ENCODE assay signal across 27 mouse cellular contexts in genomic region chr14:116894316-116894715, GRCm38 (mm10).
"Had no signal": no experiment of that assay in that cellular context is flagged by ENCODE, and none has a peak within 500 bp of the region (broad histone marks: within the 10 kb centered on the region; RNA-seq: fewer than 3 reads in every experiment).

No protein-coding gene starts in this region.

- H3K4me3 ChIP-seq: heart, adult 2 months; heart, embryonic 13.5 days; heart, embryonic 15.5 days; hindbrain, embryonic 13.5 days; hindbrain, embryonic 15.5 days; kidney, embryonic 15.5 days; layer of hippocampus, adult 2 months; left cerebral cortex, adult 2 months; limb, embryonic 10.5 days; limb, embryonic 12.5 days; liver, embryonic 13.5 days; liver, embryonic 15.5 days had no signal

- H3K9ac ChIP-seq: heart, embryonic 13.5 days; heart, embryonic 15.5 days; hindbrain, embryonic 13.5 days; hindbrain, embryonic 15.5 days; kidney, embryonic 15.5 days; limb, embryonic 12.5 days; liver, embryonic 13.5 days; liver, embryonic 15.5 days had no signal

- H3K4me1 ChIP-seq: heart, embryonic 13.5 days; heart, embryonic 15.5 days; hindbrain, embryonic 13.5 days; hindbrain, embryonic 15.5 days; kidney, embryonic 15.5 days; limb, embryonic 10.5 days; limb, embryonic 12.5 days; liver, embryonic 13.5 days; liver, embryonic 15.5 days had no signal

- H3K4me2 ChIP-seq: heart, embryonic 11.5 days; heart, embryonic 13.5 days; heart, embryonic 15.5 days; hindbrain, embryonic 13.5 days; hindbrain, embryonic 15.5 days; kidney, embryonic 15.5 days; limb, embryonic 12.5 days; liver, embryonic 11.5 days; liver, embryonic 13.5 days; liver, embryonic 15.5 days had no signal

- H3K27me3 ChIP-seq: heart, embryonic 13.5 days; heart, embryonic 15.5 days; hindbrain, embryonic 13.5 days; hindbrain, embryonic 15.5 days; kidney, embryonic 15.5 days; limb, embryonic 12.5 days; liver, embryonic 13.5 days; liver, embryonic 15.5 days had no signal

- H3K9me3 ChIP-seq: heart, embryonic 13.5 days; heart, embryonic 15.5 days; hindbrain, embryonic 13.5 days; hindbrain, embryonic 15.5 days; kidney, embryonic 15.5 days; limb, embryonic 10.5 days; limb, embryonic 12.5 days; liver, embryonic 13.5 days; liver, embryonic 15.5 days had no signal

- H3K27ac ChIP-seq: heart, adult 2 months; heart, embryonic 13.5 days; heart, embryonic 15.5 days; hindbrain, embryonic 13.5 days; hindbrain, embryonic 15.5 days; hindbrain, postnatal 0 days; kidney, embryonic 15.5 days; kidney, postnatal 0 days; layer of hippocampus, adult 2 months; left cerebral cortex, adult 2 months; limb, embryonic 10.5 days; limb, embryonic 12.5 days; liver, embryonic 13.5 days; liver, embryonic 15.5 days had no signal

- H3K36me3 ChIP-seq: heart, embryonic 13.5 days; heart, embryonic 15.5 days; hindbrain, embryonic 13.5 days; hindbrain, embryonic 15.5 days; kidney, embryonic 15.5 days; limb, embryonic 10.5 days; limb, embryonic 12.5 days; liver, embryonic 13.5 days; liver, embryonic 15.5 days had no signal

- DNase-seq: gastrocnemius, postnatal 14 days; gastrocnemius, postnatal 36 days; heart, adult 11 months; heart, adult 2 months; heart, postnatal 14 days; heart, postnatal 36 days; kidney, adult 11 months; kidney, adult 2 months; kidney, adult 9 months; kidney, postnatal 14 days; kidney, postnatal 36 days; liver; liver, embryonic 13.5 days had no signal

- ATAC-seq: hindbrain, postnatal 0 days had no signal
